Mouse (Mus musculus) left cerebral cortex, postnatal 14 days (tissue): Measurements from ENCODE around the gene Acap1. TPM values are rescaled to one million over a fixed set of nuclear protein-coding genes. Genes with fewer than 3 reads are reported as not detected.
"Not testable (repeated sequence)": the region's sequence is repeated elsewhere in the genome, so short reads cannot be mapped to it uniquely, and the experiment has no call there.

Source experiments
- DNase-seq, 2 experiments: peaks; one replicate each; pipeline ENCODE4 v3.0.0; 2021 to 2022; ENCODE audit warnings: low spot score in 2 of 2, mixed read lengths in 1 of 2
- intact Hi-C: fragments of 180-260 bp; cut with DNase I; formaldehyde crosslinking; loops from one replicate; pipeline ENCODE4 v1.15.1; 2025
- total RNA-seq, 2 experiments: library from RNA; stranded (reverse); gene quantifications; 2 replicates each; pipeline ENCODE4 v1.2.3; 2021

The Acap1 gene
- total RNA-seq, 2 experiments from 2014 or later = not detected

DNA sequence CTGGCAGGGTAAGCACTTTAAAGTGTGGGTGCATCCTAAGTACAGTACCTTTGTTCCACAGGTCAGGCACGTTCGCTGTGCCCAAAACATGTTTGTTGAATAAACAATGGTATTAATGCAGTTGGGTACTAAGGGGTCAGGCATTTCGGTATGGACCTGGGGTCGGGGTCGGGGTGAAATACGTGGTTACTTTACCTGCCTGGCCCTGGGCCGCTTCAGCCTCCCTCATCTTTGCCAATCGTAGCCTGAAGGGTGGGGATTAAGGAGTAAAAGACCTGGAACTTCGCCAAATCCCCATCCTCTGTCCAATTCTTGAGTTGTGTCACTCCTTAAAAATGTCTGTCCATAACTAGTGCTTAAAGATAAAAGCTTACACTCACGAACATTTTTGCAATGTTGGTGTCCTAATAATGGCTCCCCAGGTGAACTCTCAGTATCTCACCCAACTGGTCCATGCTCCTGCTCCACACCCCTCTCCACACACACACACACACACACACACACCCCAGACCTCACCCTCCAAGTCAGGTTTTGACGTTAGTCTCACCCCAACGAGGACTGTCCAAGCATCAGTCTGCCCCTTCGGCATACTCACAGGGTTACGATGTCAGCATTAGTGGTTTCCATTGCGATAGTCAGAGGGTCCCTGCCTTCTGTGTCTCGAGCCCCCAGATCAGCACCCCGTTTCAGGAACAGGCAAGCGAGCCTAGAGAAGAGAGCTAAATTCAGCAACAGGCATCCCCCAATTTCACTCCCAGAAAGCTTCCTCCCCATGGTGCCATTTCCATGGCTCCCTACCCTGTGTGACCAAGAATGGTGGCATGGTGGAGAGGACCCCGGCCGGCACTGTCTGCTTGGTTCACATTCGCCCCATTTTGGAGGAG is 13.3 kb downstream of the Acap1 start:
- intact Hi-C loops = no loop called here
- DNase-seq = no peak

GRCm38 (mm10) chr11:69880853-69881603 is 14.3 kb downstream of the Acap1 start, which contains the start of gene Kctd11:
Gene Kctd11, minus strand, starts transcription at chr11:69881406.
- intact Hi-C loops = no loop called here
- peak in 1 of 2 experiments; percentile 62 for DNase-seq

DNA sequence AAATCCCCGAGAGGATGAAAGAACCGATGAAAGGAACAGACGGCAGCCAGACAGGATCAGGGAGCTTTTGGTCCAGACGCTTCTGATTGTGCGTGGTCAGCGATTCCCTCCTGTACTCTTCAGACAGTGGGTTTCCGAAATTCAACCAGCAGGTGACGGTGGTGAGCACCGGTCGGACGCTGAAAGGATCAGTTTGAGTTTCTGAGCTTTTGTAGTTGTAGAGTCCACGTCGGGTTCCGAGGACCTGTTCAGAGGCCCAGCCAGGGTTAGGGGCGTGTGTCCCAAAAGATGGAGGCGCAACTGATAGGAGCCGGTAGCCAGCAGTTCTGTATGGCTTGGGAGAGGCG is 14.9 kb downstream of the Acap1 start:
- peak; percentile 48 to 55 for DNase-seq
- intact Hi-C loops = no loop called here

DNA sequence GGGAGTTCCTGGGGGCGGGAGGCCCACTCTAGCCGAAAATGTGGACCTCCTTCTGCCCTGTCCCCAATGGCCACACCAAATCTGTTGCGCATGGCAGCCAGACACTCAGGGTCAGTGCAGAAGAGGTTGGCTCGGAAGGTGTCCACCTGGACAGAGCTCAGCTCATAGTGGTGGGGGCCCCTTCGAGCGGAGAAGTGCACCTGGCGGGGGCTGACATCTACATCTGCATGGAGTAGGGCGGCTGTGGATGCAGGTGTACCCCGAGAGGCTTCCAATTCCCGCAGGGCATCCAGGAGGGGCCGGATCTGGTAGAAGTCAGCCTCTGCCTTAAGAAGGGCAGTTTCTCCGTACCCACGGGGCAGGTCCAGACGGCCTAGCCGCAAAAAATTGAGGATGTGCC is 15.6 kb downstream of the Acap1 start:
- intact Hi-C loops = loop anchor here (5.0 to 10.0 kb wide), 2 partner anchors 77 to 195 kb away; partner anchors contain the start of genes Fgf11, Senp3 and Tnfsf13
- DNase-seq = no peak

GRCm38 (mm10) chr11:69878952-69879351 is 16.4 kb downstream of the Acap1 start:
- DNase-seq = no peak

GRCm38 (mm10) chr11:69878399-69878798 is 16.9 kb downstream of the Acap1 start:
- DNase-seq = no peak
- intact Hi-C loops = loop anchor here (5.0 to 10.0 kb wide), 2 partner anchors 76 to 194 kb away; partner anchors contain the start of genes Fgf11, Senp3 and Tnfsf13

More at GRCm38 (mm10) chr11:69878952-69879351, 16.4 kb downstream of the Acap1 start:
- intact Hi-C loops = loop anchor here (5.0 to 10.0 kb wide), 2 partner anchors 77 to 194 kb away; partner anchors contain the start of genes Fgf11, Senp3 and Tnfsf13

DNA sequence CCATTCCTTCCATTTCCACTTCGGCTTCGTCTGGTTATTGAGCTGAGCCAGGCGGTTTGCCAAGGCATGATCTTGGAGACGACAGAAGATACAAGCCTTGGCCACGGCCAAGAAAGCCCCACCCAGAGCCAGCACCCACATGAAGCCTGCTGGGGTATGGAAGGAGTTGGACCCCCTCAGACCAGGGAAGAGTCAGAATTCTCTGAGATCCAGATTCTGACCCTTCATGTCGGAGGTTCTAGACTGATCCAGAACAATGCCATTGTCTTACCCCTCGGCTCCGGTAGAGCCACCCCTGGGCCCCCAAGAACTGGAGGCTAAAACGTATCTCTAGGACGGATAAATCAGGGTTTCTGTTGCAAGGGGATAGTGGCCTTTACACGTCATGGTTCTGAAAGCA is 17.5 kb downstream of the Acap1 start, which contains the start of gene Tmem95:
TSS of gene Tmem95 (minus strand) at position 141 of the 400 bp plus-strand sequence.
- DNase-seq = no peak
- intact Hi-C loops = loop anchor here (5.0 to 10.0 kb wide), 2 partner anchors 76 to 193 kb away; partner anchors contain the start of genes Fgf11, Senp3 and Tnfsf13

- DNase-seq = peak; percentile 75 to 84
- intact Hi-C loops = loop anchor here (5.0 to 10.0 kb wide), 2 partner anchors 75 to 192 kb away; partner anchors contain the start of genes Fgf11, Senp3 and Tnfsf13
Observed at GRCm38 (mm10) chr11:69876867-69877266, 18.5 kb downstream of the Acap1 start.

- DNase-seq = peak in 1 of 2 experiments; percentile 32
- intact Hi-C loops = loop anchor here (5.0 to 10.0 kb wide), 2 partner anchors 74 to 191 kb away; partner anchors contain the start of genes Fgf11, Senp3 and Tnfsf13
Observed at GRCm38 (mm10) chr11:69876186-69876585, 19.2 kb downstream of the Acap1 start.

GRCm38 (mm10) chr11:69872451-69872850 is 22.9 kb downstream of the Acap1 start:
- DNase-seq = no peak
- intact Hi-C loops = loop anchor here (10.0 kb wide), 1 partner anchor 188 kb away; the partner anchor contains the start of genes Senp3 and Tnfsf13

- intact Hi-C loops = loop anchor here (10.0 kb wide), 1 partner anchor 187 kb away; the partner anchor contains the start of genes Senp3 and Tnfsf13
Observed at GRCm38 (mm10) chr11:69871822-69872221, 23.5 kb downstream of the Acap1 start.

GRCm38 (mm10) chr11:69870289-69871069 is 24.9 kb downstream of the Acap1 start:
- DNase-seq = no peak
- intact Hi-C loops = loop anchor here (10.0 kb wide), 1 partner anchor 186 kb away; the partner anchor contains the start of genes Senp3 and Tnfsf13

More at GRCm38 (mm10) chr11:69871822-69872221, 23.5 kb downstream of the Acap1 start:
- no peak for DNase-seq

DNA sequence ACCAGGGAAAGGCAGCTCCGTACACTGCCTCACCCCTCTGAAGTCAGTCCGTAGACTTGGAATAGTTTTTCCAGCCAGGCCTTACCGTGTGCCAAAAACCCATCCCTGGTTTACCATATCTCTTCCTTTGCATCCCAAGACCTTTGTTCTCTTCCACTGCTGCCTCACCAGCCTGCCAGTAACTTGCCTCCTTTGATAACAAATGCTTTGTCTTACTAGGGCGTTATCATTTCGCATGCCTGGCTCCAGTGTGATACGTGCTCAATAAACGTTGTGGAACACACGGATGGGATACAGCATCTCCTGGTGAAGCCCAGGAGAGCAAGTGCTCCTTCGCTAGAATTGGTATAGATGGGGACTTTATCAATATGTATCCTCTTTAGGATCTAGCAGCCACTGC is 28.0 kb downstream of the Acap1 start:
- intact Hi-C loops = no loop called here
- no peak for DNase-seq

GRCm38 (mm10) chr11:69865561-69865960 is 29.8 kb downstream of the Acap1 start:
- no peak for DNase-seq
- intact Hi-C loops = no loop called here

GRCm38 (mm10) chr11:69864138-69864860 is 31.0 kb downstream of the Acap1 start:
- intact Hi-C loops = no loop called here
- no peak for DNase-seq

DNA sequence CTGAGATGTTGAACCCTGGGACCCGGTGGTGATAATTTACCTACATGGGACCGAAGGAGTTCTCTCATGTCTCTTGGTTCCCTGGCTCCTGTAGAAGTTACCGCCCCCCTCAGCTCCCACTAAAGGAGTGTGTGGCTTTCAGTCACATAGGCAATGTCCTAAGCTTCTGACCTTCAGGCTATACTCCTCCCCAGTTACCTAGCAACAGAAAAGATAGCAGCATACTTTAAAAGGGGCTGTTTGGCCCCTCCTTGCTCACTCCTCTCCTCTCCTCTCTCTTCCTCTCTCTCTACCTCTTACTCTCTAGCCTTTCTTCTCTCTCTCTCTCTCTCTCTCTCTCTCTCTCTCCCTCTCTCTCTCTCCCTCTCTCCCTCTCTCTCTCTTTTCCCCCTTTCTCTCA is 31.6 kb downstream of the Acap1 start:
- intact Hi-C loops, DNase-seq: not testable (repeated sequence)

GRCm38 (mm10) chr11:69858113-69858998 is 37.0 kb downstream of the Acap1 start, which contains the start of gene Tnk1:
Gene Tnk1, minus strand, starts transcription at chr11:69858730.
- intact Hi-C loops = no loop called here
- DNase-seq = no peak
